ENCODE assay signal across 30 mouse cellular contexts in the genomic region with DNA sequence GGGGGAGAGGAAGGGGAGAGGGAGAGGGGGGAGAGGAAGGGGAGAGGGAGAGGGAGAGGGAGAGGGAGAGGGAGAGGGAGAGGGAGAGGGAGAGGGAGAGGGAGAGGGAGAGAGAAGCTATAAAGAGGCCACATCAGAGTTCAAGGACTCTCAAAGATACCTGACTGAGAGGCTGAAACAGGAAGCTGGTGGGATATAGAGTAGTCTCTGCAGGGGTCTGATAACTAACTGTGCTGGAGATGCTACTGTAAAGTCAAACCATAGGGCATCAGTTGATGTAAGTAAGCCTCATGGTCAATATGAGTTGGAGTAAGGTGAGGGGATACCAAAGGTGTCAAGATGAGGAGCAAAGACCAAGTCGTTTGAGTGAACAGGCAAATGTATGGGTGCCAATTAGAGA.
"Had no signal": no experiment of that assay in that cellular context is flagged by ENCODE, and none has a peak within 500 bp of the region (broad histone marks: within the 10 kb centered on the region; RNA-seq: fewer than 3 reads in every experiment).

No protein-coding gene starts in this region.

- H3K36me3 ChIP-seq: heart, embryonic 12.5 days; heart, embryonic 13.5 days; heart, embryonic 15.5 days; hindbrain, embryonic 10.5 days; hindbrain, embryonic 12.5 days; hindbrain, embryonic 13.5 days; hindbrain, embryonic 15.5 days; intestine, embryonic 15.5 days; kidney, embryonic 15.5 days had no signal

- H3K9me3 ChIP-seq: heart, embryonic 12.5 days; heart, embryonic 13.5 days; heart, embryonic 15.5 days; hindbrain, embryonic 10.5 days; hindbrain, embryonic 12.5 days; hindbrain, embryonic 13.5 days; hindbrain, embryonic 15.5 days; intestine, embryonic 15.5 days; kidney, embryonic 15.5 days had no signal

- H3K27me3 ChIP-seq: heart, embryonic 12.5 days; heart, embryonic 13.5 days; heart, embryonic 15.5 days; hindbrain, embryonic 12.5 days; hindbrain, embryonic 13.5 days; hindbrain, embryonic 15.5 days; intestine, embryonic 15.5 days; kidney, embryonic 15.5 days had no signal

- H3K27ac ChIP-seq: heart, embryonic 13.5 days; heart, embryonic 15.5 days; hindbrain, embryonic 10.5 days; hindbrain, embryonic 12.5 days; hindbrain, embryonic 13.5 days; hindbrain, embryonic 14.5 days; hindbrain, embryonic 15.5 days; hindbrain, postnatal 0 days; intestine, embryonic 15.5 days; kidney, embryonic 15.5 days; kidney, postnatal 0 days; layer of hippocampus, adult 2 months; left cerebral cortex, adult 2 months had no signal

- H3K9ac ChIP-seq: heart, embryonic 12.5 days; heart, embryonic 13.5 days; heart, embryonic 15.5 days; hindbrain, embryonic 12.5 days; hindbrain, embryonic 13.5 days; hindbrain, embryonic 14.5 days; hindbrain, embryonic 15.5 days; intestine, embryonic 15.5 days; kidney, embryonic 15.5 days had no signal

- DNase-seq: heart, postnatal 10 days; heart, postnatal 14 days; heart, postnatal 36 days; heart, postnatal 4 days; kidney, adult 11 months; kidney, adult 18-20 months; kidney, adult 2 months; kidney, adult 8-10 months; kidney, adult 9 months; kidney, postnatal 10 days; kidney, postnatal 14 days; kidney, postnatal 25 days; kidney, postnatal 36 days; kidney, postnatal 4 days; layer of hippocampus, adult 9-11 months; layer of hippocampus, postnatal 36 days had no signal

- H3K4me1 ChIP-seq: heart, embryonic 12.5 days; heart, embryonic 13.5 days; heart, embryonic 15.5 days; hindbrain, embryonic 10.5 days; hindbrain, embryonic 12.5 days; hindbrain, embryonic 13.5 days; hindbrain, embryonic 15.5 days; intestine, embryonic 15.5 days; kidney, embryonic 15.5 days had no signal

- H3K4me3 ChIP-seq: heart, embryonic 12.5 days; heart, embryonic 13.5 days; heart, embryonic 15.5 days; hindbrain, embryonic 10.5 days; hindbrain, embryonic 12.5 days; hindbrain, embryonic 13.5 days; hindbrain, embryonic 15.5 days; intestine, embryonic 15.5 days; kidney, embryonic 15.5 days; layer of hippocampus, adult 2 months; left cerebral cortex, adult 2 months had no signal
